Mouse (Mus musculus) small intestine, adult 2 months (tissue): Measurements from ENCODE around the gene Krtcap2. TPM values are rescaled to one million over a fixed set of nuclear protein-coding genes. Genes with fewer than 3 reads are reported as not detected.

ENCODE experiments used
- H3K27ac ChIP-seq: fragments of 200-500 bp; 2 replicates; pipeline ENCODE4 v1.5.1; 2012; ENCODE audit warnings: low read depth, low read length, control low read depth, inconsistent platforms; ENCODE audit not compliant: insufficient read depth
- H3K27me3 ChIP-seq: fragments of 200-500 bp; 2 replicates; pipeline ENCODE4 v1.6.1; 2012; ENCODE audit warnings: mild to moderate bottlenecking, moderate library complexity, low read length, inconsistent platforms; ENCODE audit not compliant: control insufficient read depth, insufficient read depth
- H3K36me3 ChIP-seq: fragments of 200-500 bp; 2 replicates; pipeline ENCODE4 v1.6.1; 2012; ENCODE audit warnings: mild to moderate bottlenecking, low read length, control low read depth, inconsistent platforms; ENCODE audit not compliant: control insufficient read depth, insufficient read depth
- H3K4me1 ChIP-seq: fragments of 200-500 bp; 2 replicates; pipeline ENCODE4 v1.6.1; 2012; ENCODE audit warnings: low read length, inconsistent platforms, mixed read lengths; ENCODE audit not compliant: control insufficient read depth, insufficient read depth, insufficient read length
- H3K4me3 ChIP-seq: fragments of 200-500 bp; 2 replicates; pipeline ENCODE4 v1.5.1; 2012; ENCODE audit warnings: low read depth, mild to moderate bottlenecking, control low read depth, inconsistent platforms, low read length, moderate library complexity
- CTCF ChIP-seq: fragments of 200-500 bp; IDR thresholded peaks from 2 replicates; pipeline ENCODE4 v1.5.1; 2012; ENCODE audit warnings: low read depth, mild to moderate bottlenecking, control low read depth, inconsistent platforms, low read length, moderate library complexity, mixed read lengths; ENCODE audit not compliant: insufficient replicate concordance, insufficient read length; ENCODE audit errors: extremely low read depth
- POLR2A ChIP-seq: fragments of 200-500 bp; IDR thresholded peaks from 2 replicates; pipeline ENCODE4 v1.6.1; 2012; ENCODE audit warnings: low read depth, mild to moderate bottlenecking, control low read depth, inconsistent platforms, low read length, moderate library complexity
- WGBS: fragments of 180-500 bp; shearing (Covaris S2); methylation state at CpG from one replicate; pipeline ENCODE4 v1.1.7; 2018; 5-methylcytosine and 5-hydroxymethylcytosine counted together
- polyA plus RNA-seq: library from polyadenylated mRNA; depleted of rRNA; stranded (reverse); fragments of >200 nt; gene quantifications from 2 replicates; pipeline ENCODE4 v1.2.3, GENCODE M21; 2012

The Krtcap2 gene
- polyA plus RNA-seq, 1 experiment = 182 TPM

GRCm38 (mm10) chr3:89262417-89262816 is 16.7 kb downstream of the Krtcap2 start:
- WGBS = 58% methylated on average over 10 of the region's 10 CpGs
- H3K36me3 ChIP-seq = no peaks in the 10 kb centered on the region
- no peak overlapping the region for H3K27ac ChIP-seq
- H3K4me3 ChIP-seq = no peak overlapping the region
- H3K4me1 ChIP-seq = peaks cover 4% of the 10 kb centered on the region
- H3K27me3 ChIP-seq = no peaks in the 10 kb centered on the region
- TF ChIP-seq POLR2A (no peak), CTCF (no peak)

GRCm38 (mm10) chr3:89266439-89266893 is 20.7 kb downstream of the Krtcap2 start:
- H3K36me3 ChIP-seq = peaks cover 1% of the 10 kb centered on the region; the same call in 1 of the 2 replicates
- no peaks in the 10 kb centered on the region for H3K27me3 ChIP-seq
- TF ChIP-seq POLR2A (peak; percentile 94), CTCF (no peak)
- peaks cover 18% of the 10 kb centered on the region for H3K4me1 ChIP-seq
- peak overlapping the region; percentile 74 for H3K27ac ChIP-seq
- under 1% methylated on average over 20 of the region's 20 CpGs for WGBS
- H3K4me3 ChIP-seq = peak overlapping the region; percentile 93

GRCm38 (mm10) chr3:89268916-89269315 is 23.1 kb downstream of the Krtcap2 start:
- Histone ChIP-seq H3K27me3 (no peaks in the 10 kb centered on the region), H3K4me1 (peaks cover 15% of the 10 kb centered on the region), H3K4me3 (no peak overlapping the region), H3K36me3 (peaks cover 14% of the 10 kb centered on the region), H3K27ac (no peak overlapping the region)
- 84% methylated on average over 8 of the region's 8 CpGs for WGBS
- no peak for TF ChIP-seq CTCF
- no peak for TF ChIP-seq POLR2A

- peaks cover 18% of the 10 kb centered on the region for H3K36me3 ChIP-seq
- H3K27ac ChIP-seq = peak within 1 kb of the TSS; percentile 75
- H3K4me3 ChIP-seq = peak within 1 kb of the TSS; percentile 81
- WGBS = 2% methylated on average over 39 of the region's 39 CpGs
- H3K4me1 ChIP-seq = peaks cover 15% of the 10 kb centered on the region
- TF ChIP-seq POLR2A (peak; percentile 76), CTCF (peak; percentile 31; the same call in 1 of the 2 replicates)
- no peaks in the 10 kb centered on the region for H3K27me3 ChIP-seq
Observed at GRCm38 (mm10) chr3:89270051-89270755, 24.4 kb downstream of the Krtcap2 start, which contains the start of gene Slc50a1. Gene Slc50a1 (minus strand): TSS chr3:89270570.

GRCm38 (mm10) chr3:89270891-89271290 is 25.1 kb downstream of the Krtcap2 start:
- peaks cover 17% of the 10 kb centered on the region for H3K4me1 ChIP-seq
- WGBS = 48% methylated on average over 6 of the region's 6 CpGs
- no peaks in the 10 kb centered on the region for H3K27me3 ChIP-seq
- TF ChIP-seq CTCF (no peak), POLR2A (no peak)
- H3K4me3 ChIP-seq = no peak overlapping the region
- H3K27ac ChIP-seq = peak overlapping the region; percentile 75
- peaks cover 25% of the 10 kb centered on the region for H3K36me3 ChIP-seq

- 58% methylated on average over 6 of the region's 6 CpGs for WGBS
- Histone ChIP-seq H3K4me3 (no peak overlapping the region), H3K27me3 (no peaks in the 10 kb centered on the region), H3K4me1 (peaks cover 20% of the 10 kb centered on the region), H3K36me3 (peaks cover 28% of the 10 kb centered on the region), H3K27ac (no peak overlapping the region)
- TF ChIP-seq CTCF (no peak), POLR2A (no peak)
Observed at GRCm38 (mm10) chr3:89271760-89272159, 26.0 kb downstream of the Krtcap2 start.

GRCm38 (mm10) chr3:89276061-89276460 is 30.3 kb downstream of the Krtcap2 start:
- peak overlapping the region; percentile 85 for H3K4me3 ChIP-seq
- 32% methylated on average over 13 of the region's 13 CpGs for WGBS
- H3K27me3 ChIP-seq = no peaks in the 10 kb centered on the region
- peaks cover 28% of the 10 kb centered on the region for H3K36me3 ChIP-seq
- H3K27ac ChIP-seq = peak overlapping the region; percentile 1; the same call in 1 of the 2 replicates
- peaks cover 9% of the 10 kb centered on the region for H3K4me1 ChIP-seq
- TF ChIP-seq CTCF = no peak
- no peak for TF ChIP-seq POLR2A
